Mouse (Mus musculus) ovary, postnatal 14 days (tissue): ENCODE data around the gene Cryab.

Experiments
- DNase-seq: peaks from one replicate; pipeline ENCODE4 v3.0.0; 2022; ENCODE audit warnings: low spot score

The Cryab gene

DNA sequence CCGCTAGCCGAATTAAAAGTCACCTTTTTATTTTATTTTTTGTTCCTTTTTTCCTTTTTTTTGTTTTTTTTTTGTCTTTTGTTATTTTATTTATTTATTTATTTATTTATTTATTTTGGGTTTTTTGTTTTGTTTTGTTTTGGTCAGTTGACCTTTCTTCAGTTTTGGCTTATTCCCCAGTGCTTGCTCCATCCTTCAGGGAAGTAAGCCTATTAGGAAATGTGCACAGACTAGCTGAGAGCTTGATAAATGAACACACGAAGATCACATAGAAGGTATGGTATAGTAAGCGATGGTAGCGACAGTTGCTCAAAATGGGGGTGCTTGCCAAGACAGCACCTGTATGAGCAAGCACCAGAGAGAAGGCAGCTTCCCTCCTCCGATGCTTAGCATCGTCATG, 46.5 kb downstream of the Cryab start:
- DNase-seq, result no peak

DNA sequence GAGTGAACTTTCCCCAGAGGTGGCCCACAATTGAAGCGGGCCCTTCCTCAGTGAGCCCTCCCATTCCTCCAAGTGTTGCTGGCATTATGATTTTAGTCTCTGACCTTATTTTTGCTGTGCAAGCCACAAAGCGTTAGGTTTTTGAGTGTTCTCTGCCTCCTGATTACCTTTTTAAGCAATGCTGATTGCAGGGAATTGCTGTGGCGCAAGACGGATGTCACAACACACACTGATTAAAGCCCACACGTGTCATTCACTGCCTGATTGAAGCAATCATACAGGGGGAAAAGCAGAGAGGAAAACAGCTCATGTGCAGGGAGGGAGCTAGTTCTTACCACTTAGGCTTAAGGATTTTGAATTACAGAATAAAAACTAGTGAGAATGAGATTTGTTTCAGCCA, 47.2 kb downstream of the Cryab start:
- DNase-seq, result no peak

DNA sequence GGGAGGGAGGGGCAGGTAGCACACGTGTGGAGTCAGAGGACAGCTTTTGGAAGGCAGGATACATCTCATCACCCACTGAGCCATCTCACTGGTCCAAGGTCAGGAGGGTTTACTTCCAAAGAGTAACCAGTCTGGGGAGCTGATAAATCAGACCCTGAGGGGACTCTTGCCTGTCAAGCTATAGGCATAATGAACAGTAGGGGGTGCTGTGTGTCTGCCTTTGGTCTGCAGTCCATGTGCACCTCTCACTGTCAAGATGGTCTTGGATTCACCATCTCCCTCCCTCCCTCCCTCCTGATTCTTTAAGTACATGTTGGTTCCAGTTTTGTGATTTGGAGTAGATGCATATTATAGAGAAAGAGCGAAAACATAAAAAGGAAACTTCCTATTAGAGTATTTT, 49.9 kb downstream of the Cryab start:
- peak; percentile 25 for DNase-seq

DNA sequence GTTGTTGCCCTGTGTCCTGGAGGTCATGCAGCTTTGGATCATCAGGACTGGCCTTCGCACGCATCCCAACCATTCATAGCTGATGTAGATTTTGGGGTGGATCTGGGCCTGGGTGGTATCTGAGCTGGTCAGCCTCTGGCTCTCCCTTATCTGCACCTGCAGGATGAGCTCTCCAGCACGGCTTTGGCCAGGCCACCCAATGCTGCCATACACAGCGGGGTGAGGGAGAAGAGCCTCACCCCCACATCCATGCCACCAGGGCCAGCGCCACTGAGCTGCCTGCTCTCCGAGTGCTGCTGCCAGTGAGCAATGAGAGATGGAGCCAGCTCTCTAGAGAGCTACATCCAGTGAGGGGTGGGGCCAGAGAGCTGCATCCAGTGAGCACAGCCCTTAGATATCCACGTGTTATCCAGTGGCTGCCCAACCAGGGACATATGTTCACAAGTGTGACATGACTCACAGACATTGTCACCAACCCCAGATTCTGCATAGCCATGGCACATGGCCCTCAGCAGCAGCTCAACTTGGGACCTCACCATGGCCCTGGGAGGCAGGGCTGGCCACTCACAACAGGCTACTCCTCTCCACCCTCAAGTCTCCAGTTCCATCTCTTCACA, 52.0 kb downstream of the Cryab start:
- DNase-seq, result no peak
